Mouse (Mus musculus) liver, embryonic 11.5 days (tissue): ENCODE results near the gene Slc6a1. TPM values are rescaled to one million over a fixed set of nuclear protein-coding genes. Genes with fewer than 3 reads are reported as not detected.

Source experiments
- ATAC-seq: fragments of 200-750 bp; cut with Nextera tagmentation; replicated peaks from 2 replicates; pipeline ENCODE4 v1.8.0; 2017; ENCODE audit warnings: moderate number of reproducible peaks, mild to moderate bottlenecking, moderate TSS enrichment, moderate library complexity; ENCODE audit not compliant: low FRiP score
- DNase-seq: peaks from one replicate; pipeline ENCODE4 v3.0.0-alpha.2; 2017; ENCODE audit warnings: low spot score
- H3K27ac ChIP-seq: fragments of 300-500 bp; sonication (generic); 2 replicates; pipeline ENCODE4 v1.5.1; 2014; ENCODE audit warnings: mild to moderate bottlenecking, low read depth, low read length, control low read depth
- H3K27me3 ChIP-seq: fragments of 300-500 bp; sonication (generic); replicated peaks from 2 replicates; pipeline ENCODE4 v1.6.1; 2014; ENCODE audit warnings: low read length, mixed read lengths; ENCODE audit not compliant: control insufficient read depth, insufficient read depth
- H3K36me3 ChIP-seq: fragments of 300-500 bp; sonication (generic); 2 replicates; pipeline ENCODE4 v1.6.1; 2014; ENCODE audit warnings: mild to moderate bottlenecking, low read length, moderate library complexity, mixed read lengths; ENCODE audit not compliant: control insufficient read depth, insufficient read depth
- H3K4me1 ChIP-seq: fragments of 300-500 bp; sonication (generic); replicated peaks from 2 replicates; pipeline ENCODE4 v1.6.1; 2014; ENCODE audit warnings: low read length, mixed read lengths; ENCODE audit not compliant: control insufficient read depth, insufficient read depth
- H3K4me2 ChIP-seq: fragments of 300-500 bp; sonication (generic); 2 replicates; pipeline ENCODE4 v1.6.1; 2014; ENCODE audit warnings: mild to moderate bottlenecking, control low read depth, moderate library complexity
- H3K4me3 ChIP-seq: fragments of 300-500 bp; sonication (generic); 2 replicates; pipeline ENCODE4 v1.5.1; 2014; ENCODE audit warnings: low read depth, low read length, control low read depth
- H3K9ac ChIP-seq: fragments of 300-500 bp; sonication (generic); 2 replicates; pipeline ENCODE4 v1.6.1; 2014; ENCODE audit warnings: low read depth, low read length, control low read depth
- H3K9me3 ChIP-seq: fragments of 300-500 bp; sonication (generic); 2 replicates; pipeline ENCODE4 v1.6.1; 2016; ENCODE audit warnings: low read length, inconsistent platforms, mixed read lengths; ENCODE audit not compliant: control insufficient read depth
- WGBS: fragments of 180-500 bp; shearing (Covaris S2); extraction: QIAGEN DNeasy Blood & Tissue Kit; methylation state at CpG from one replicate; pipeline ENCODE4 v1.1.7; 2014; 5-methylcytosine and 5-hydroxymethylcytosine counted together
- polyA plus RNA-seq: library from polyadenylated mRNA; unstranded; fragments of >200 nt; fragmentation: Nextera tagmentation; extraction: Ambion mirVana; gene quantifications from 2 replicates; pipeline ENCODE4 v1.2.1, GENCODE M21; 2014

Gene Slc6a1
- polyA plus RNA-seq, 1 experiment from 2014 or later, result 0.05 TPM

DNA sequence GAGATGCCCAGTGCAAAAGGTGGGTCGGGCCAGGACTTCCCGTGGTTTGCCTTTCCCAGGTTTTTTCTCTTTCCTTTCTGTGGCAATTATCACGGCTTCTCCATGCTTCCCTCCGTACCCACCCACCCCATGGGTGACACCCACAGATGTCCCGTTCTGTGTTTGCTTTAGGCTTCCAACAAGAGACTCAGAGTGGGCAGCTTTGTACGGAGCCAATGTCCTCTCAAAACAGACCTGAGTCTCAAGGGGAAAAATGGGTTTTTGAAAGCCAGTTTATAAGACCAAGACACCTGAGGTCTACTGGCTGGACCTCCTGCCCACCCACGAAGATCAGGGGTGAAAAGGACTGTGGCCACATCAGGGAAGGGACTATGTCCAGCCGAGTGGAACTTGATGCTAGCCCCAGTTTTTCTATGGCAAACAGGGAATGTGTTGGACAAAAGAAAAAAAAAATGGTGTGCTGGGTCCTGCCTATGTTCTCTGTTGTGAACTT lies 889 bp downstream of the Slc6a1 start:
- H3K9me3 ChIP-seq, result no peaks in the 10 kb centered on the region
- H3K9ac ChIP-seq, result no peak overlapping the region
- H3K27me3 ChIP-seq, result peaks cover 60% of the 10 kb centered on the region
- ATAC-seq, result no peak
- WGBS, result 32% methylated on average over 8 of the region's 8 CpGs
- no peak overlapping the region for H3K27ac ChIP-seq
- H3K4me2 ChIP-seq, result no peak overlapping the region
- H3K36me3 ChIP-seq, result no peaks in the 10 kb centered on the region
- no peak for DNase-seq
- no peaks in the 10 kb centered on the region for H3K4me1 ChIP-seq
- H3K4me3 ChIP-seq, result no peak overlapping the region

DNA sequence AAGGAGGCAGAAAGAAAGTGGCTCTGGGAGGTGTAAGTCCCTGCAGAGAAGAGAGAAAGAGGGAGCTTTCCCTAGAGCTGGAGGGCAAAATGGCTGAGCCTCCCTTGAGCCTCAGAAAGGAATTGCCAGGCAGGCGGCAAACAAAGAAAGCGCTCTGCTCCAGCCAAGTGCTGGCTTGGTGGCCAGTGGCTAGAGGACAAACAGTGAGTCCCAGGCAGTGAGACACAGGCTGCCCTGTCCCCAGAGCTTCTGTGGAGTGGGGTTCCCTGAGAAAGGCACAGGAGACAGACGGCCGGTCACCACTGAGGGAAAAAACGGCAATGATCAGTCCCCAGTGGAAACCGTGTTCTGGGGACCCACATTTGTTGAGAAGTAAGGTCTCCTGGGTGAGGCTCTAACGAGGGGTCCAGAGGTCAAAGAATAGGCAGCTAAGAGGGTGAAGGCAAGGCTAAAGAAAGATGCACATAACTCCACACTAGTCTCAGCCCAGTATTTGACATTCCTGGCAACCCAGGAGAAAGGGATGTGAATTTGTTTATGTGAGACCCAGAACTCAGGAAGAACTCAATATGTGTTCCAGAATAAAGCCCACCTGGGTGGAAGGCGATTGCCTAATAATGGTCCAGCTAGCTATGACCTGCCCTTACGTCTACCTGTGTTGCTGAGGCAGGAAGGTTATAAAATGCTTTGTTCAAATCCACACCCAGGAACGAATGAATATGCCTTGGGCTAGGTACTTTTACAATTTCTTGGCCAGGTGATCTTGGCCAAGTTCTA lies 1.7 kb downstream of the Slc6a1 start:
- Histone ChIP-seq H3K9me3 (no peaks in the 10 kb centered on the region), H3K9ac (no peak overlapping the region), H3K4me2 (no peak overlapping the region), H3K4me1 (no peaks in the 10 kb centered on the region), H3K36me3 (no peaks in the 10 kb centered on the region), H3K27me3 (peaks cover 59% of the 10 kb centered on the region), H3K4me3 (no peak overlapping the region), H3K27ac (no peak overlapping the region)
- 46% methylated on average over 10 of the region's 10 CpGs for WGBS
- DNase-seq (no peak), ATAC-seq (no peak)

DNA sequence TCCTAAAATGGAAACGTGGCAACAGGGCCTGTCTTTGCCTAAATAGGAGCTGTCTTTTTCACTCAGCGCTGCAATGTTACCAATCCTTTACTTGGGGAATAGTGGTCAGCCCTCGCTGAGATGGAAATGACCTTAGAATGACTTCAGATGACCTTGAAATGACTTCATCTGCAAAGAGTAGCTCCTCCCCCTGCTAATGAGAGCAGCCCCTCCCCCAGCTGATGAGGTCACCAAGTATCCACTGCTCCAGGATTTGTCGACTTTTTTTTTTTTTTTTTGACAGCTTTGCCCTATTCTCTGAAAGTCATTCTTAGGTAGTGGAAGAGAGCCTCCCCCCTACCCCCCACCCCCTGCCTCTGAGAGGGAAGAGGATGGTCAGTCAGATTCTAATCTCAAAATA lies 3.0 kb downstream of the Slc6a1 start:
- Histone ChIP-seq H3K9me3 (no peaks in the 10 kb centered on the region), H3K27ac (no peak overlapping the region), H3K36me3 (no peaks in the 10 kb centered on the region), H3K4me2 (no peak overlapping the region), H3K9ac (no peak overlapping the region), H3K27me3 (peaks cover 59% of the 10 kb centered on the region), H3K4me1 (no peaks in the 10 kb centered on the region), H3K4me3 (no peak overlapping the region)
- DNase-seq (no peak), ATAC-seq (no peak)
- 28% methylated on average over 4 of the region's 4 CpGs for WGBS

DNA sequence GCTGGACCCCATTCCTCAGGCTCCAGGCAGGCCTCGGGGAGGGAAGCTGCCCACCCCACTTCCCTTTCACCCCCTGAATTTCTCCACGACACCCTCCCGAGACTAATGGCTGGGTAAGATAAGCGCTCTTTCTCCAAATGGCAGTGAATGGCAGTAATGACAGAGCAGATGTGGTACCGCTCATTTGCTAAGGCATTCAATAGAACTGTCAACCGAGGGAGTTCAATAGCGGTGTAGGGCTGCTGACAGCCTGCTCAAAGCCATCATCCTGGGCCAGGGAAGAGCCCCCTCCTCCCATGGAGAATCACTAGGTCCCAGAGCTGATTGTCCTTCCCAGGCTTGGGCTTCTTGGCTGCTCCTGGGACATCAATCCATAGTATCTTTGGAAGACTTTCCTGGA lies 6.7 kb downstream of the Slc6a1 start:
- Histone ChIP-seq H3K27me3 (peaks cover 33% of the 10 kb centered on the region), H3K36me3 (no peaks in the 10 kb centered on the region), H3K4me3 (no peak overlapping the region), H3K4me2 (no peak overlapping the region), H3K9ac (no peak overlapping the region), H3K27ac (no peak overlapping the region), H3K9me3 (no peaks in the 10 kb centered on the region), H3K4me1 (no peaks in the 10 kb centered on the region)
- DNase-seq (no peak), ATAC-seq (no peak)
- 31% methylated on average over 7 of the region's 7 CpGs for WGBS

DNA sequence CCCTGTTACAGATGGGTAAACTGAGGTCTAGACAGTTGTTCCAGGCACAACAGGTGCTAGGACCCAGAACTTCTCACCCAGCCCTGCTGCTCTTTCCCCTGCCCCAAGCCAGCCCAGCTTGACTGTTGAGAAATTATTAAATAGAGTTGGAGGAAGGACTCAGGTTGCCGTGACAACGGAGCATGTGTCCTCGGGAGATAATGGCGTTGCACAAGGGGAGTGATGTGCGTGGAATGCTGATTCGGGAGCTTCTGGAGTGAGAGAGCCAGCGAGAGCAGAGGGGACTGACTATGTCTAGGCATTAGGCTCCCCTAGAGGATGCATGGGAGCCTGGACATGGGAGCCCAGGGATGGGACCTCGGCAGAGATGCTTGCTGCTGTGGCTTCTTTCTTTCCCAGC lies 7.7 kb downstream of the Slc6a1 start:
- 45% methylated on average over 8 of the region's 8 CpGs for WGBS
- H3K27me3 ChIP-seq, result peaks cover 22% of the 10 kb centered on the region

DNA sequence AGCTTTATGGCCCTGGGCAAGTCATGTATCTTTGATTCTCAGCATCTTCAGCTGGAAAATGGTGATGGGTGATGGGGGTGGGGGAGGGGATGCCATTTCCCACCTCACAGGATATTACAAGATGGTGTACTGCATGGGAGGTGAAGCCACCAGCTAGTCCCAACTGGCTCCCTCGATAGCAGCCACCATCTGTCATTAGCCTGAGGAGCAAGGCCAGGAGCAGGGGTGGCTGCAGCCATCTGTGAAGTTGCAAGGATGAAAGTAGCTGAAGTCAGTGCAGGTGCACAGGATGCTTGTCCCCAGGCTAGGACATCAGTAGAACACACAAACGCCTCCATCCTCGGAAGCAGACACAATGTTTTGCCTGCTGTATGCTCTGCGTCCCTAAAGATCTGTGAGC lies 8.5 kb downstream of the Slc6a1 start:
- WGBS, result 43% methylated on average over 4 of the region's 4 CpGs
- no peaks in the 10 kb centered on the region for H3K4me1 ChIP-seq
- ATAC-seq, result no peak
- no peak overlapping the region for H3K9ac ChIP-seq
- H3K4me2 ChIP-seq, result no peak overlapping the region
- no peak overlapping the region for H3K27ac ChIP-seq
- H3K27me3 ChIP-seq, result peaks cover 16% of the 10 kb centered on the region
- no peaks in the 10 kb centered on the region for H3K9me3 ChIP-seq
- no peak overlapping the region for H3K4me3 ChIP-seq
- no peaks in the 10 kb centered on the region for H3K36me3 ChIP-seq
- no peak for DNase-seq

More for the DNA sequence above, 7.7 kb downstream of the Slc6a1 start:
- no peak overlapping the region for H3K4me3 ChIP-seq
- ATAC-seq (no peak), DNase-seq (no peak)
- no peak overlapping the region for H3K4me2 ChIP-seq
- no peaks in the 10 kb centered on the region for H3K4me1 ChIP-seq
- H3K9me3 ChIP-seq, result no peaks in the 10 kb centered on the region
- no peak overlapping the region for H3K27ac ChIP-seq
- no peak overlapping the region for H3K9ac ChIP-seq
- no peaks in the 10 kb centered on the region for H3K36me3 ChIP-seq

DNA sequence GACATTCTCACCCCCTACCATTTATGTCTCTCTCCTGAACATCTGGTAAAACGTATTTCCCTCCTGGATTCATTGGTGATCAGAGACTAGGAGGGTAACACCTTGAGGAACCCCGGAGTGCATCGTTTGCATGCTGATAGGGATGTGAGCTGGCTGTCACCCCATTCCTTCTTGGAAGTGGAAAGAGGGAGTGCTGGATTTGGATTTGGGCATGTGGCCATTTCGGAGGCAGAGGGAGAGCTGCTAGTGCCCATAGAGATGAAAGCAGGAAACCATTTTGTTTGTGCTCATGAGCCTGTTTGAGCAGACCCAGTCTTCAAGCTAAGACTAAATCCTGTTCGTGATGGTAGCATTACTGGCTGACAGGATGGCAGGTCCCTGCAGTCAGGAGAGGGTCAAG lies 9.0 kb downstream of the Slc6a1 start:
- ATAC-seq (no peak), DNase-seq (no peak)
- Histone ChIP-seq H3K36me3 (no peaks in the 10 kb centered on the region), H3K4me3 (no peak overlapping the region), H3K27me3 (peaks cover 12% of the 10 kb centered on the region; the same call in 1 of the 2 replicates), H3K4me1 (no peaks in the 10 kb centered on the region), H3K9ac (no peak overlapping the region), H3K4me2 (no peak overlapping the region), H3K27ac (no peak overlapping the region), H3K9me3 (no peaks in the 10 kb centered on the region)
- 43% methylated on average over 5 of the region's 5 CpGs for WGBS

DNA sequence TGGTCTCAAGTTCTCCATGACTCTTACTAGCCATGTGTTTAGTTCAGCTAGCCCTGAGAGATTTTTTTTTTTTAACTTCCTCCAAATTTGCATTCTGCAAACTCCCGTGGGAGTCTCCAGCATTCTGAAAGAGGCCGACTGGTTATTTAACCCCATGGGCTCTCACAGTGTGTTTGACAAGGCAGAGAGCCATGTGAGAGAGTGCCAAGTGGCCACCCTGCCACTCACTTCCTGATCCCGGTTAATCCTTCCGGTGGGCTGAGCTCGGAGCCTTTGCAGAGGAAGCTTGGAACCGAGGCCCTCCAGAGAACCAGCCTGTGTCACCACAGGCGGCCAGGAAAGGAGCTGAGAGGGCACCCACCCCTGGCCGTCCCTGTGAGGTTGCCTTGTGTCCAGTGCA lies 11.1 kb downstream of the Slc6a1 start:
- DNase-seq (no peak), ATAC-seq (no peak)
- no peak overlapping the region for H3K27ac ChIP-seq
- H3K4me1 ChIP-seq, result no peaks in the 10 kb centered on the region
- no peaks in the 10 kb centered on the region for H3K36me3 ChIP-seq
- H3K9ac ChIP-seq, result no peak overlapping the region
- H3K9me3 ChIP-seq, result no peaks in the 10 kb centered on the region
- no peak overlapping the region for H3K4me3 ChIP-seq
- WGBS, result 21% methylated on average over 8 of the region's 8 CpGs
- 0 out of 2 replicates have a peak, but pooled peaks cover 6% of the 10 kb centered on the region for H3K27me3 ChIP-seq
- no peak overlapping the region for H3K4me2 ChIP-seq

DNA sequence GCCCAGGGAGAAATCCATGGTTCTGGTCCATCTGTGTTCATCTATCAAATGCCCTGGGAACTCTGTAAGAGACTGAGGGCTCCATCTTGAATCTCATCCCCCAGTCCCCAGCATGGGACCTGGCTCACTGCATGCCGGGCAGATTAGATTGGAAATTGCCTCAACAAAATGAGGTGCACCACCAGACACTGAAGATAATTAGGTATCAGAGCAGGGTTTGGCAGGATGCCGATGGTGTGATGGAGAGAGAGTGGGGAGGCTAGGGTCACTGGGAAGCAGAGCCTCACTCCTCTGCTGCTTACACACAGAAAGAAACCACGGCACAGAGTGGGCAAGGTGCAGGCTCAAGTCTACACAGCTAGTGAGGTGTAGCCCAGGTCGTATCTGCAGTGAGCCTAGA lies 12.7 kb downstream of the Slc6a1 start:
- Histone ChIP-seq H3K9ac (no peak overlapping the region), H3K36me3 (no peaks in the 10 kb centered on the region), H3K4me2 (no peak overlapping the region), H3K4me3 (no peak overlapping the region), H3K27me3 (0 out of 2 replicates have a peak, but pooled peaks cover 6% of the 10 kb centered on the region), H3K4me1 (no peaks in the 10 kb centered on the region), H3K27ac (no peak overlapping the region), H3K9me3 (no peaks in the 10 kb centered on the region)
- WGBS, result 75% methylated on average over 4 of the region's 4 CpGs
- DNase-seq (no peak), ATAC-seq (no peak)
